In genomic region chr6:87451016-87451415, GRCm38 (mm10) we compare ENCODE assay signal across 8 mouse cellular contexts. TPM values are rescaled to one million over a fixed set of nuclear protein-coding genes. Genes with fewer than 3 reads are reported as not detected.
DNase-seq lines count a peak whose midpoint lies in the region; ATAC-seq lines count a peak whose summit lies in the region.

No protein-coding gene starts in this region.

- no peak overlapping the region for H3K4me2 ChIP-seq in kidney, embryonic 15.5 days
- no peak overlapping the region for H3K4me2 ChIP-seq in midbrain, embryonic 13.5 days (replicated peaks)

- no peaks in the 10 kb centered on the region for H3K9me3 ChIP-seq in kidney, embryonic 15.5 days (replicated peaks)
- H3K9me3 ChIP-seq in midbrain, embryonic 13.5 days = no peaks in the 10 kb centered on the region

- H3K27me3 ChIP-seq in kidney, embryonic 15.5 days = no peaks in the 10 kb centered on the region
- no peaks in the 10 kb centered on the region for H3K27me3 ChIP-seq in midbrain, embryonic 13.5 days

- H3K4me1 ChIP-seq in kidney, embryonic 15.5 days = 0 out of 2 replicates have a peak, but pooled peaks cover 6% of the 10 kb centered on the region
- no peaks in the 10 kb centered on the region for H3K4me1 ChIP-seq in midbrain, embryonic 13.5 days (replicated peaks)

- H3K9ac ChIP-seq in kidney, embryonic 15.5 days = no peak overlapping the region
- H3K9ac ChIP-seq in midbrain, embryonic 13.5 days (replicated peaks) = no peak overlapping the region

- H3K27ac ChIP-seq in kidney, embryonic 15.5 days = no peak overlapping the region
- no peak overlapping the region for H3K27ac ChIP-seq in midbrain, embryonic 13.5 days

- H3K4me3 ChIP-seq in kidney, embryonic 15.5 days (replicated peaks) = no peak overlapping the region
- no peak overlapping the region for H3K4me3 ChIP-seq in midbrain, embryonic 13.5 days (replicated peaks)

- DNase-seq in kidney, adult 18-20 months = peak; percentile 57
- peak; percentile 31 for DNase-seq in CD4-positive helper T cell, adult 2 months (ENCODE audit: low read depth, low spot score)
- peak; percentile 48 to 50 for DNase-seq in adrenal gland, adult 18-20 months (ENCODE audit: low spot score in 2 of 2)
- DNase-seq in heart, postnatal 36 days = peak; percentile 51 to 63
- peak; percentile 72 for DNase-seq in lung, postnatal 14 days
- no peak for DNase-seq in cerebellum, adult 9-11 months

- intact Hi-C loops in heart, postnatal 36 days (cut with DNase I) = loop anchor here (1.0 kb wide), 1 partner anchor 54 kb away; no protein-coding TSS in a partner anchor

- no peak for ATAC-seq in kidney, embryonic 15.5 days (replicated peaks; ENCODE audit: low FRiP score)
- ATAC-seq in midbrain, embryonic 13.5 days = no peak

- WGBS in kidney, embryonic 15.5 days = 66% methylated on average over 3 of the region's 3 CpGs
- 72% methylated on average over 3 of the region's 3 CpGs for WGBS in midbrain, embryonic 13.5 days

- no peaks in the 10 kb centered on the region for H3K36me3 ChIP-seq in kidney, embryonic 15.5 days
- no peaks in the 10 kb centered on the region for H3K36me3 ChIP-seq in midbrain, embryonic 13.5 days

RNA-seq across cellular contexts. Expression of gene Bmp10, which starts 22.2 kb away (rescaled TPM):
- polyA plus RNA-seq in kidney, embryonic 15.5 days (2015; fragmentation: Nextera tagmentation; extraction: Ambion mirVana) = not detected in 2 replicates
- not detected for total RNA-seq in adrenal gland, adult 18-20 months (2021)
- 10 to 100 TPM; 26.3 to 39.5 TPM for total RNA-seq in heart, postnatal 36 days (2021)
- polyA plus RNA-seq in midbrain, embryonic 13.5 days (2015; fragmentation: Nextera tagmentation; extraction: Ambion mirVana) = not detected in 2 replicates

Comparison
In these comparisons a context has a peak if more than half of its experiments do, and no peak if none do; other contexts are left out.
1. RNA of gene Bmp10, which starts 22.2 kb away (total RNA-seq): 26.3 to 39.5 TPM in heart, postnatal 36 days; not detected in adrenal gland, adult 18-20 months; every median in the first group is over 10 times any median in the second.